Mouse (Mus musculus): ENCODE results near the gene Prickle4. TPM values are rescaled to one million over a fixed set of nuclear protein-coding genes. Genes with fewer than 3 reads are reported as not detected.
"Not testable (repeated sequence)": the region's sequence is repeated elsewhere in the genome, so short reads cannot be mapped to it uniquely, and the experiment has no call there.

Prickle4 gene
- polyA plus RNA-seq, 1 experiment from 2014 or later: 0.52 TPM

DNA sequence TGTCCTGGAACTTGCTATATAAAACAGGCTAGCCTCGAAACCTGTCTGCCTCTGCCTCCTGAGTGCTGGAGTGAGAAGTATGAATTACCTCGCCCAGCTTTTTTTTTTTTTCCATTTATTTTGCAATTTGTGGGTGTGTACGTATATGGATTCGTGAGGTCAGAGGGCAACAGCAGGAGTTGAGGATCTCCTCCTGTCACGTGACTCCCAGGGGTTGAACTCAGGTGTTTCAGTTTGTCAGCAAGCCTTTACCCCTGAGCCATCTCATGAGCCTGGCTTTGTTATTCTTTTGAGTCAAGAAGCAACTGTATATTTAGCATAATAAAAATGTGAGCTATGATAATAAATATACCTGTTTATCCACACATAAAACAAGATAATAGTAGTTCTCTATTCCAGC is 38.8 kb downstream of the Prickle4 start:
- no peaks in the 10 kb centered on the region for H3K27me3 ChIP-seq
- no peak overlapping the region for H3K9ac ChIP-seq
- peaks cover 3% of the 10 kb centered on the region; the same call in 1 of the 2 replicates for H3K4me1 ChIP-seq (replicated peaks)
- no peaks in the 10 kb centered on the region for H3K9me3 ChIP-seq
- whole genome bisulfite sequencing: 78% methylated on average over 5 of the region's 5 CpGs
- no peak for ATAC-seq (ENCODE audit: low FRiP score)
- peaks cover 17% of the 10 kb centered on the region for H3K36me3 ChIP-seq
- no peak overlapping the region for H3K4me3 ChIP-seq
- no peak overlapping the region for H3K4me2 ChIP-seq
- no peak overlapping the region for H3K27ac ChIP-seq

DNA sequence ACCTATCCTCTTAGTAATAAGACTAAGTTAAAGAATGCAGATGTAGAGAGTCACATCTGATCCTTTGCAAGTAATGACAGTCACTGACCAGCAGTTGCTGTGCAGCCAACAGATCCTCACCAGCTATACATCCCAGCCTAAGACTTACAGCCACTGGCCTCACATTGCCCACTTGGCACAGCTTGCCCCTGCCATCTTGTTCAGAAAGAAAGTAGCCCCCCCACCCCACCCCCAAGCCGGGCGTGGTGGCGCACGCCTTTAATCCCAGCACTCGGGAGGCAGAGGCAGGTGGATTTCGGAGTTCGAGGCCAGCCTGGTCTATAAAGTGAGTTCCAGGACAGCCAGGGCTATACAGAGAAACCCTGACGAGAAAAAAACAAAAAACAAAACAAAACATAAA is 40.2 kb downstream of the Prickle4 start:
- not testable (repeated sequence) for H3K9me3 ChIP-seq; H3K9ac ChIP-seq; H3K27ac ChIP-seq; H3K4me2 ChIP-seq; H3K4me1 ChIP-seq (replicated peaks); ATAC-seq (ENCODE audit: low FRiP score); H3K4me3 ChIP-seq; H3K27me3 ChIP-seq
- WGBS: 92% methylated on average over 8 of the region's 8 CpGs
- H3K36me3 ChIP-seq: peaks cover 13% of the 10 kb centered on the region

DNA sequence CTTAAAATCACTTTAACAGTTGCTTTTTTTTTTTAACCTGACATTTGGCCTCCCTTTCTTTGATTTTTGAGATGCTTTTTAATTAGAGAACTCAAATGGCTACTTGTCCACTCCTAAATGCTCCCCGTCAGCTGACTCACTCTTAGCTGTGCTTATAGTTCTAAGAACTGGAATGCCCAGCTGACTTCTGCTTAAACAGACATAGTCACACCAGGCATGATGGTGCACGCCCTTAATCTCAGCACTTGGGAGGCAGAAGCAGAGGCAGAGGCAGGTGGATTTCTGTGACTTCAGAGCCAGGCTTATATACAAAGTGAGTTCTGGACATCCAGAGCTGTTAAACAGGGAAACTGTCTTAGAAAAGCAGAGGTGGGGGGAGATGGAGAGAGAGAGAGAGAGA is 42.6 kb downstream of the Prickle4 start:
- Histone ChIP-seq H3K4me3 (no peak overlapping the region), H3K36me3 (peaks cover 11% of the 10 kb centered on the region), H3K27me3 (no peaks in the 10 kb centered on the region), H3K4me1 (replicated peaks) (peaks cover 3% of the 10 kb centered on the region; the same call in 1 of the 2 replicates), H3K4me2 (no peak overlapping the region), H3K9ac (no peak overlapping the region), H3K27ac (peak overlapping the region; percentile 48; the same call in 1 of the 2 replicates), H3K9me3 (no peaks in the 10 kb centered on the region)
- WGBS: 53% methylated on average over 2 of the region's 2 CpGs
- no peak for ATAC-seq (ENCODE audit: low FRiP score)

DNA sequence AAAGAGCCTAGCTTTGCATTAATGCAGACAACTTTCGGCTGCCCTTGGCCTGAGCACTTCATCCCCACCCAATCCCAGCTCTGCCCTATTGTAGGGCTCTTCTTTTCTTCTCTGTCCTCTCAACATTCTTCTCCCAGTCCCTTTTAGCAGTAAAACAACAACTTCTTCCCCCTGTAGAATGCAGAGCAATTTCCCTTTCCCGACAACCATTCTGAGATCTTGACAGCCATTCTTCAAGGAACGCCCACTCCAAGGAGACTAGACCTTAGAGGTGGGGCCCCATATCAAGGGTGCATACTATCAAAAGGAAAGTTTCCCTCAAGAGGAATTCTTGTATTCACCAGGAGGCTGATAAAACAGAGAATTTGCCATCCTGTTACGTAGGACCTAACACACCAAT is 45.6 kb downstream of the Prickle4 start:
- no peaks in the 10 kb centered on the region for H3K9me3 ChIP-seq
- H3K4me1 ChIP-seq (replicated peaks): peaks cover 6% of the 10 kb centered on the region; the same call in 1 of the 2 replicates
- peaks cover 11% of the 10 kb centered on the region for H3K36me3 ChIP-seq
- no peak overlapping the region for H3K27ac ChIP-seq
- WGBS: 33% methylated on average over 4 of the region's 4 CpGs
- H3K4me2 ChIP-seq: no peak overlapping the region
- H3K9ac ChIP-seq: no peak overlapping the region
- ATAC-seq (ENCODE audit: low FRiP score): no peak
- no peak overlapping the region for H3K4me3 ChIP-seq
- no peaks in the 10 kb centered on the region for H3K27me3 ChIP-seq

DNA sequence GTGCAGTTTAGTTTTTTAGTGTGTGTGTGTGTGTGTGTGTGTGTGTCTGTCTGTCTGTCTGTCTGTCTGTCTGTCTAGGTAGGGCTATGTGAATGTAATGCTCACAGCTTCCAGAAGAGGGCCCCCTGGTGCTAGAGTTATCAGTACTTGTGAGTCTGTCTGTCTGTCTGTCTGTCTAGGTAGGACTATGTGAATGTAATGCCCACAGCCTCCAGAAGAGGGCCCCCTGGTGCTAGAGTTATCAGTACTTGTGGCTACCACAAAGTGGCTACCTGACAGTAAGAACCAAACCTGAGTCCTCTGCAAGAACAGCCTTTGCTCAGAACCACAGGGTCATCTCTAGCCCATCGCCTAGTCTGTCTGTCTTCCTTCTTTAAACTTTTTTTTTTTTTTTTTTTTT is 47.9 kb downstream of the Prickle4 start:
- H3K27me3 ChIP-seq: no peaks in the 10 kb centered on the region
- no peak overlapping the region for H3K27ac ChIP-seq
- no peak overlapping the region for H3K4me2 ChIP-seq
- no peak for ATAC-seq (ENCODE audit: low FRiP score)
- WGBS: 70% methylated on average over 1 of the region's 1 CpGs
- no peak overlapping the region for H3K4me3 ChIP-seq
- H3K4me1 ChIP-seq (replicated peaks): 0 out of 2 replicates have a peak, but pooled peaks cover 6% of the 10 kb centered on the region
- peaks cover 6% of the 10 kb centered on the region for H3K36me3 ChIP-seq
- H3K9me3 ChIP-seq: no peaks in the 10 kb centered on the region
- H3K9ac ChIP-seq: no peak overlapping the region

DNA sequence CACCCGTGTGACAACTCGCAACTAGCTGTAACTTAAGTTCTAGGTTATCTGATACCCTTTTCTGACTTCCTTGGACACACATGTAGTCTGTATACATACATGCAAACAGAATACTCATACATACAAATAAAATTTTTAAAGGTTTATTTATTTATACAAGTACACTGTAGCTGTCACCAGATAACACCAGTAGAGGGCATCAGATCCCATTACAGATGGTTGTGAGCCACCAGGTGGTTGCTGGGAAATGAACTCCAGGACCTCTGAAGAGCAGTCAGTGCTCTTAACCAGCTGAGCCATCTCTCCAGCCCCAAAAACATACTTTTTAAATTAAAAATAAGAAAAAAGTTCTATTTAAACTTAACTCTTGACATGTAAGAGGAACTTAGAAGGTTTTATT is 51.5 kb downstream of the Prickle4 start:
- Histone ChIP-seq H3K27me3 (no peaks in the 10 kb centered on the region), H3K4me1 (replicated peaks) (peaks cover 8% of the 10 kb centered on the region; the same call in 1 of the 2 replicates), H3K9me3 (no peaks in the 10 kb centered on the region), H3K36me3 (no peaks in the 10 kb centered on the region), H3K27ac (no peak overlapping the region), H3K4me2 (no peak overlapping the region), H3K4me3 (no peak overlapping the region), H3K9ac (no peak overlapping the region)
- WGBS: 76% methylated on average over 2 of the region's 2 CpGs
- ATAC-seq (ENCODE audit: low FRiP score): no peak

Other genes with a start within 250 kb of the Prickle4 start
- gene Taf8, start 192.4 kb downstream of the Prickle4 start, polyA plus RNA-seq (2015; fragmentation: Nextera tagmentation; extraction: Ambion mirVana): 23.4 and 23.5 TPM in 2 replicates
- 74.3 and 75.2 TPM in 2 replicates for gene Ccnd3, start 189.7 kb downstream of the Prickle4 start, polyA plus RNA-seq (2015; fragmentation: Nextera tagmentation; extraction: Ambion mirVana)
- gene Bysl, start 83.2 kb downstream of the Prickle4 start, polyA plus RNA-seq (2015; fragmentation: Nextera tagmentation; extraction: Ambion mirVana): 33.9 and 34.2 TPM in 2 replicates
- 42.5 and 44.8 TPM in 2 replicates for gene Med20, start 83.2 kb downstream of the Prickle4 start, polyA plus RNA-seq (2015; fragmentation: Nextera tagmentation; extraction: Ambion mirVana)
- 2.1 and 2.7 TPM in 2 replicates for gene Gm20517, start 83.1 kb downstream of the Prickle4 start, polyA plus RNA-seq (2015; fragmentation: Nextera tagmentation; extraction: Ambion mirVana)
- 8.6 and 9.1 TPM in 2 replicates for gene Usp49, start 64.0 kb downstream of the Prickle4 start, polyA plus RNA-seq (2015; fragmentation: Nextera tagmentation; extraction: Ambion mirVana)
- 289 and 295 TPM in 2 replicates for gene Tomm6, start 6.3 kb downstream of the Prickle4 start, polyA plus RNA-seq (2015; fragmentation: Nextera tagmentation; extraction: Ambion mirVana)
- 28.6 and 32.9 TPM in 2 replicates for gene Frs3, start 5.7 kb downstream of the Prickle4 start, polyA plus RNA-seq (2015; fragmentation: Nextera tagmentation; extraction: Ambion mirVana)
- 0.52 and 0.71 TPM in 2 replicates for gene Gm21981, start 281 bp downstream of the Prickle4 start, polyA plus RNA-seq (2015; fragmentation: Nextera tagmentation; extraction: Ambion mirVana)
- gene Pgc, start 32.1 kb upstream of the Prickle4 start, polyA plus RNA-seq (2015; fragmentation: Nextera tagmentation; extraction: Ambion mirVana): not detected in 2 replicates
- gene Tfeb, start 42.3 kb upstream of the Prickle4 start, polyA plus RNA-seq (2015; fragmentation: Nextera tagmentation; extraction: Ambion mirVana): 2.8 and 3.3 TPM in 2 replicates
- gene Mdfi, start 140.0 kb upstream of the Prickle4 start, polyA plus RNA-seq (2015; fragmentation: Nextera tagmentation; extraction: Ambion mirVana): 2.9 and 3.7 TPM in 2 replicates
- gene Foxp4, start 229.9 kb upstream of the Prickle4 start, polyA plus RNA-seq (2015; fragmentation: Nextera tagmentation; extraction: Ambion mirVana): 19.6 and 19.9 TPM in 2 replicates

Data from hindbrain, embryonic 13.5 days (tissue).